Mouse (Mus musculus) monocyte, adult 5-6 weeks (primary cell): Measurements from ENCODE around the gene Tmem86a. TPM values are rescaled to one million over a fixed set of nuclear protein-coding genes. Genes with fewer than 3 reads are reported as not detected.

ENCODE experiments used
- total RNA-seq: library from RNA; stranded (forward); fragments of 200-1000, 200-491, 200-594 nt; gene quantifications from 3 replicates; pipeline ENCODE4 v1.2.3, GENCODE M21; 2017

Gene Tmem86a
- total RNA-seq, 1 experiment from 2014 or later = 7.5 TPM

Other genes with a start within 250 kb of the Tmem86a start
- gene Ldha, start 209.1 kb upstream of the Tmem86a start, total RNA-seq = 260 to 317 TPM (median 292 TPM) in 3 replicates
- gene Ldhc, start 189.4 kb upstream of the Tmem86a start, total RNA-seq = 0.39 to 13.0 TPM (median 3.9 TPM) in 3 replicates
- gene Tsg101, start 130.6 kb upstream of the Tmem86a start, total RNA-seq = 27.2 to 80.4 TPM (median 57.3 TPM) in 3 replicates
- gene Uevld, start 92.1 kb upstream of the Tmem86a start, total RNA-seq = 4.8 to 9.9 TPM (median 6.4 TPM) in 3 replicates
- not detected in 3 replicates for gene Gm9999, start 67.0 kb upstream of the Tmem86a start, total RNA-seq
- gene Spty2d1, start 42.2 kb upstream of the Tmem86a start, total RNA-seq = 84.5 to 99.8 TPM (median 97.7 TPM) in 3 replicates
- gene Ptpn5, start 83.1 kb downstream of the Tmem86a start, total RNA-seq = 1.6 TPM in 1 of 3 replicates, not detected in the others
- not detected in 3 replicates for gene Mrgpra6, start 154.3 kb downstream of the Tmem86a start, total RNA-seq
- gene Mrgpra9, start 202.2 kb downstream of the Tmem86a start, total RNA-seq = not detected in 3 replicates